Mouse (Mus musculus) hindbrain, embryonic 16.5 days (tissue): ENCODE measurements at regions not wholly inside any gene's neighbourhood (a gene's known extent, or its start where the extent isn't known, plus 50 kb on each side); places are given as distances from the start of the nearest gene placed in this dataset.

Experiments used
- ATAC-seq: fragments of 200-750 bp; cut with Nextera tagmentation; 2 replicates; pipeline ENCODE4 v1.8.0; 2017; ENCODE audit warnings: moderate TSS enrichment, moderate library complexity
- H3K27ac ChIP-seq: fragments of 300-500 bp; sonication (generic); 2 replicates; pipeline ENCODE4 v1.5.1; 2014; ENCODE audit warnings: low read depth, mild to moderate bottlenecking, control low read depth, low read length, moderate library complexity
- H3K27me3 ChIP-seq: fragments of 300-500 bp; sonication (generic); replicated peaks from 2 replicates; pipeline ENCODE4 v1.6.1; 2014; ENCODE audit warnings: low read length; ENCODE audit not compliant: control insufficient read depth, insufficient read depth
- H3K36me3 ChIP-seq: fragments of 300-500 bp; sonication (generic); 2 replicates; pipeline ENCODE4 v1.6.1; 2014; ENCODE audit warnings: mild to moderate bottlenecking, low read length, moderate library complexity, mixed read lengths; ENCODE audit not compliant: control insufficient read depth, insufficient read depth
- H3K4me1 ChIP-seq: fragments of 300-500 bp; sonication (generic); 2 replicates; pipeline ENCODE4 v1.6.1; 2014; ENCODE audit warnings: low read depth, low read length; ENCODE audit not compliant: control insufficient read depth, insufficient read depth
- H3K4me2 ChIP-seq: fragments of 300-500 bp; sonication (generic); 2 replicates; pipeline ENCODE4 v1.6.1; 2014; ENCODE audit warnings: mild to moderate bottlenecking, low read length, control low read depth, moderate library complexity
- H3K4me3 ChIP-seq: fragments of 300-500 bp; sonication (generic); 2 replicates; pipeline ENCODE4 v1.5.1; 2014; ENCODE audit warnings: mild to moderate bottlenecking, low read length, control low read depth, moderate library complexity
- H3K9ac ChIP-seq: fragments of 300-500 bp; sonication (generic); 2 replicates; pipeline ENCODE4 v1.6.1; 2014; ENCODE audit warnings: low read depth, mild to moderate bottlenecking, control low read depth, low read length, moderate library complexity
- H3K9me3 ChIP-seq: fragments of 300-500 bp; sonication (generic); 2 replicates; pipeline ENCODE4 v1.6.1; 2014; ENCODE audit warnings: mild to moderate bottlenecking, low read length, moderate library complexity; ENCODE audit not compliant: control insufficient read depth
- WGBS: fragments of 180-500 bp; shearing (Covaris S2); extraction: QIAGEN DNeasy Blood & Tissue Kit; methylation state at CpG from one replicate; pipeline ENCODE4 v1.1.7; 2014; 5-methylcytosine and 5-hydroxymethylcytosine counted together

- H3K27ac ChIP-seq: no peak overlapping the region
- no peak overlapping the region for H3K4me3 ChIP-seq
- ATAC-seq: no peak
- no peak overlapping the region for H3K4me2 ChIP-seq
- no peaks in the 10 kb centered on the region for H3K27me3 ChIP-seq
- no peaks in the 10 kb centered on the region for H3K4me1 ChIP-seq
- 95% methylated on average over 2 of the region's 2 CpGs for WGBS
- no peaks in the 10 kb centered on the region; the same call in 1 of the 2 replicates for H3K9me3 ChIP-seq
- H3K9ac ChIP-seq: no peak overlapping the region
- no peaks in the 10 kb centered on the region for H3K36me3 ChIP-seq
These were observed 233.1 kb downstream of the Qk start for GRCm38 (mm10) chr17:10086558-10086957.

GRCm38 (mm10) chr17:10086132-10086531 is 233.5 kb downstream of the Qk start:
- no peak for ATAC-seq
- Histone ChIP-seq H3K9ac (no peak overlapping the region), H3K36me3 (no peaks in the 10 kb centered on the region), H3K27me3 (no peaks in the 10 kb centered on the region), H3K4me2 (no peak overlapping the region), H3K4me1 (no peaks in the 10 kb centered on the region), H3K9me3 (no peaks in the 10 kb centered on the region; the same call in 1 of the 2 replicates), H3K27ac (no peak overlapping the region), H3K4me3 (no peak overlapping the region)
- WGBS: 48% methylated on average over 2 of the region's 2 CpGs

GRCm38 (mm10) chr17:10081721-10082120 is 237.9 kb downstream of the Qk start:
- no peaks in the 10 kb centered on the region for H3K9me3 ChIP-seq
- H3K4me2 ChIP-seq: no peak overlapping the region
- ATAC-seq: no peak
- H3K27ac ChIP-seq: no peak overlapping the region
- WGBS: 59% methylated on average over 10 of the region's 10 CpGs
- no peaks in the 10 kb centered on the region for H3K4me1 ChIP-seq
- no peaks in the 10 kb centered on the region for H3K36me3 ChIP-seq
- H3K9ac ChIP-seq: no peak overlapping the region
- H3K4me3 ChIP-seq: no peak overlapping the region
- H3K27me3 ChIP-seq: no peaks in the 10 kb centered on the region

- Histone ChIP-seq H3K4me1 (no peaks in the 10 kb centered on the region), H3K4me3 (no peak overlapping the region), H3K4me2 (no peak overlapping the region), H3K36me3 (no peaks in the 10 kb centered on the region), H3K9ac (no peak overlapping the region), H3K27ac (no peak overlapping the region), H3K9me3 (no peaks in the 10 kb centered on the region), H3K27me3 (no peaks in the 10 kb centered on the region)
- ATAC-seq: 0 out of 2 replicates have a peak, but pooled peaks have one; percentile 45
- WGBS: 68% methylated on average over 15 of the region's 15 CpGs
These were observed 239.6 kb downstream of the Qk start for GRCm38 (mm10) chr17:10079853-10080650.

GRCm38 (mm10) chr17:10078536-10079319 is 240.9 kb downstream of the Qk start:
- Histone ChIP-seq H3K36me3 (no peaks in the 10 kb centered on the region), H3K27ac (no peak overlapping the region), H3K4me3 (no peak overlapping the region), H3K4me2 (no peak overlapping the region), H3K27me3 (no peaks in the 10 kb centered on the region), H3K9me3 (no peaks in the 10 kb centered on the region), H3K4me1 (no peaks in the 10 kb centered on the region), H3K9ac (no peak overlapping the region)
- 21% methylated on average over 7 of the region's 7 CpGs for WGBS
- no peak for ATAC-seq

GRCm38 (mm10) chr17:10073301-10073700 is 246.4 kb downstream of the Qk start:
- Histone ChIP-seq H3K27me3 (no peaks in the 10 kb centered on the region), H3K9me3 (no peaks in the 10 kb centered on the region), H3K27ac (no peak overlapping the region), H3K9ac (no peak overlapping the region), H3K4me1 (no peaks in the 10 kb centered on the region), H3K36me3 (no peaks in the 10 kb centered on the region), H3K4me3 (no peak overlapping the region), H3K4me2 (no peak overlapping the region)
- no peak for ATAC-seq

GRCm38 (mm10) chr17:10069251-10069650 is 250.4 kb downstream of the Qk start:
- no peaks in the 10 kb centered on the region for H3K9me3 ChIP-seq
- H3K4me1 ChIP-seq: no peaks in the 10 kb centered on the region
- no peak for ATAC-seq
- no peak overlapping the region for H3K4me3 ChIP-seq
- no peaks in the 10 kb centered on the region for H3K27me3 ChIP-seq
- no peak overlapping the region for H3K4me2 ChIP-seq
- 94% methylated on average over 3 of the region's 3 CpGs for WGBS
- no peaks in the 10 kb centered on the region for H3K36me3 ChIP-seq
- no peak overlapping the region for H3K27ac ChIP-seq
- no peak overlapping the region for H3K9ac ChIP-seq

GRCm38 (mm10) chr17:10065131-10065530 is 254.5 kb downstream of the Qk start:
- Histone ChIP-seq H3K9me3 (no peaks in the 10 kb centered on the region), H3K27me3 (no peaks in the 10 kb centered on the region), H3K27ac (no peak overlapping the region), H3K9ac (no peak overlapping the region), H3K4me3 (no peak overlapping the region), H3K36me3 (no peaks in the 10 kb centered on the region), H3K4me2 (no peak overlapping the region), H3K4me1 (no peaks in the 10 kb centered on the region)
- WGBS: 79% methylated on average over 3 of the region's 3 CpGs
- ATAC-seq: no peak

GRCm38 (mm10) chr17:10062546-10063100 is 257.0 kb downstream of the Qk start:
- Histone ChIP-seq H3K27me3 (no peaks in the 10 kb centered on the region), H3K27ac (no peak overlapping the region), H3K36me3 (no peaks in the 10 kb centered on the region), H3K4me2 (no peak overlapping the region), H3K9me3 (no peaks in the 10 kb centered on the region), H3K4me3 (no peak overlapping the region), H3K4me1 (no peaks in the 10 kb centered on the region), H3K9ac (no peak overlapping the region)
- no peak for ATAC-seq
- WGBS: 84% methylated on average over 8 of the region's 8 CpGs
